Comparison of ENCODE assay signal across 11 mouse cellular contexts in the genomic region with DNA sequence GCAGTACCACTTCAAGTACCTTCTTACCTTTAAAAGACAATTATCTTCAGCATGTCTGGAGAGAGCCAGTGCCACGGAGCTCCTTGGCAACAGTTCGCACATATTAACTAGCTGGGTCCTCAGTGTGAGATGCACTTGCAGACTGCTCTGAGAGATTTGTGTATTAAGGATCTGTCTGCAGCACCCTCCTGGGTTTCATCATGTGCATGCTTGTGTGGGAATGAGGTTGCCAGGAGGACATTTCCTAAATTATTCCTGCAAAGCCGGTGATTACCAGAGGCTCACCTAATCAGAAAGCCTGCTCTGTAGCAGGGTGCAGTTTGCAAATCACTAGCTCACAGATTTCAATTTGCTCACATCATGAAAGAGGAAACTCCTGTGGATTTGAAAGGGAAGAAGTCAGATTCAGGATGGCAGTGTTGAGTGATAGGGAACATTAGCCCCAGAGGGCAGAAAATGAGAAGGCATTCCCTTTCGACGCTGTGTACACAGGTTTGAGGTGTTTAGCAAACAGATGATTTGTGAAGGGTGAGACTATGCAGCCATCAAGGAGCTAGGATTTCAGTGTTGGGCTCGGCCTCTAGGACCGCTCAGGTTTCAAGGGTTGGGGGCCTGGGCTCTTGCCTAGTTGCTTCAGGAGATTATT.
DNase-seq lines count a peak whose midpoint lies in the region; ATAC-seq and TF ChIP-seq lines count a peak whose summit lies in the region.
"Had no signal": no experiment of that assay in that cellular context is flagged by ENCODE, and none has a peak within 500 bp of the region (broad histone marks: within the 10 kb centered on the region; RNA-seq: fewer than 3 reads in every experiment).

No protein-coding gene starts in this region.

- H3K27me3 ChIP-seq in forebrain, postnatal 0 days (ENCODE audit: insufficient read depth, low read length): no peaks in the 10 kb centered on the region
- H3K27me3 ChIP-seq in forebrain, embryonic 16.5 days (replicated peaks; ENCODE audit: control insufficient read depth, insufficient read depth, low read length): no peaks in the 10 kb centered on the region
- H3K27me3 ChIP-seq in midbrain, embryonic 13.5 days: no peaks in the 10 kb centered on the region
- H3K27me3 ChIP-seq in midbrain, embryonic 10.5 days (ENCODE audit: low read depth, poor library complexity, severe bottlenecking): 0 out of 2 replicates have a peak, but pooled peaks cover 8% of the 10 kb centered on the region
- H3K27me3 ChIP-seq in hindbrain, embryonic 14.5 days (ENCODE audit: control insufficient read depth, insufficient read depth, low read length): no peaks in the 10 kb centered on the region
- H3K27me3 ChIP-seq in neural tube, embryonic 15.5 days (replicated peaks): no peaks in the 10 kb centered on the region

- H3K9me3 ChIP-seq in forebrain, postnatal 0 days (ENCODE audit: low read length): no peaks in the 10 kb centered on the region
- H3K9me3 ChIP-seq in forebrain, embryonic 16.5 days (ENCODE audit: control insufficient read depth, low read length): no peaks in the 10 kb centered on the region
- H3K9me3 ChIP-seq in midbrain, embryonic 13.5 days: no peaks in the 10 kb centered on the region
- H3K9me3 ChIP-seq in midbrain, embryonic 10.5 days (replicated peaks): no peaks in the 10 kb centered on the region
- H3K9me3 ChIP-seq in hindbrain, embryonic 14.5 days (ENCODE audit: control insufficient read depth, low read length): no peaks in the 10 kb centered on the region
- H3K9me3 ChIP-seq in neural tube, embryonic 15.5 days (replicated peaks): no peaks in the 10 kb centered on the region

- no peak overlapping the region for H3K27ac ChIP-seq in forebrain, postnatal 0 days (ENCODE audit: low read depth, low read length)
- H3K27ac ChIP-seq in forebrain, embryonic 16.5 days (ENCODE audit: low read length): no peak overlapping the region; the same call in 1 of the 2 replicates
- H3K27ac ChIP-seq in midbrain, embryonic 13.5 days: peak overlapping the region; percentile 35
- no peak overlapping the region for H3K27ac ChIP-seq in midbrain, embryonic 10.5 days (replicated peaks)
- H3K27ac ChIP-seq in hindbrain, embryonic 14.5 days: peak overlapping the region; percentile 44
- H3K27ac ChIP-seq in neural tube, embryonic 15.5 days (replicated peaks): peak overlapping the region; percentile 70
- H3K27ac ChIP-seq: liver, embryonic 14.5 days had no signal

- H3K9ac ChIP-seq in forebrain, postnatal 0 days: no peak overlapping the region
- no peak overlapping the region for H3K9ac ChIP-seq in forebrain, embryonic 16.5 days (replicated peaks; ENCODE audit: low read depth, low read length)
- H3K9ac ChIP-seq in midbrain, embryonic 13.5 days (replicated peaks): no peak overlapping the region
- no peak overlapping the region for H3K9ac ChIP-seq in hindbrain, embryonic 14.5 days
- H3K9ac ChIP-seq in neural tube, embryonic 15.5 days (replicated peaks): no peak overlapping the region
- H3K9ac ChIP-seq: liver, embryonic 14.5 days had no signal

- TF ChIP-seq CTCF in forebrain, postnatal 0 days (IDR thresholded peaks at IDR 0.05; ENCODE audit: low read depth): no peak

- H3K4me3 ChIP-seq in forebrain, postnatal 0 days (ENCODE audit: low read depth, low read length): no peak overlapping the region
- H3K4me3 ChIP-seq in forebrain, embryonic 16.5 days (replicated peaks; ENCODE audit: low read length): no peak overlapping the region
- no peak overlapping the region for H3K4me3 ChIP-seq in midbrain, embryonic 13.5 days (replicated peaks)
- no peak overlapping the region for H3K4me3 ChIP-seq in midbrain, embryonic 10.5 days
- no peak overlapping the region for H3K4me3 ChIP-seq in hindbrain, embryonic 14.5 days (replicated peaks; ENCODE audit: low read length)
- H3K4me3 ChIP-seq in neural tube, embryonic 15.5 days (replicated peaks): no peak overlapping the region

- no peaks in the 10 kb centered on the region for H3K36me3 ChIP-seq in forebrain, postnatal 0 days (ENCODE audit: insufficient read depth)
- H3K36me3 ChIP-seq in forebrain, embryonic 16.5 days (ENCODE audit: control insufficient read depth, insufficient read depth): no peaks in the 10 kb centered on the region
- no peaks in the 10 kb centered on the region for H3K36me3 ChIP-seq in midbrain, embryonic 13.5 days
- H3K36me3 ChIP-seq in midbrain, embryonic 10.5 days: no peaks in the 10 kb centered on the region
- no peaks in the 10 kb centered on the region for H3K36me3 ChIP-seq in hindbrain, embryonic 14.5 days (replicated peaks; ENCODE audit: control insufficient read depth, insufficient read depth)
- no peaks in the 10 kb centered on the region for H3K36me3 ChIP-seq in neural tube, embryonic 15.5 days

- ATAC-seq in forebrain, postnatal 0 days: peak; percentile 70
- ATAC-seq in forebrain, embryonic 16.5 days: no peak; the same call in 1 of the 2 replicates
- ATAC-seq in midbrain, embryonic 13.5 days: peak; percentile 76
- peak; percentile 73; the same call in 1 of the 2 replicates for ATAC-seq in hindbrain, embryonic 14.5 days (ENCODE audit: low FRiP score)
- ATAC-seq in neural tube, embryonic 15.5 days (ENCODE audit: low FRiP score): peak; percentile 82

- DNase-seq in forebrain, postnatal 0 days: no peak
- no peak for DNase-seq in midbrain, embryonic 10.5 days (ENCODE audit: low spot score)
- no peak for DNase-seq in hindbrain, embryonic 14.5 days (ENCODE audit: low spot score)
- no peak for DNase-seq in cerebellum, adult 8-10 months
- DNase-seq in thymus, postnatal 25 days: no peak
- DNase-seq: cerebellum, adult 9-10 months; lung, postnatal 4 days had no signal

- H3K4me1 ChIP-seq in forebrain, postnatal 0 days (ENCODE audit: insufficient read depth): no peaks in the 10 kb centered on the region
- no peaks in the 10 kb centered on the region; the same call in 1 of the 2 replicates for H3K4me1 ChIP-seq in forebrain, embryonic 16.5 days (replicated peaks; ENCODE audit: control insufficient read depth, insufficient read depth, low read length)
- peaks cover 19% of the 10 kb centered on the region for H3K4me1 ChIP-seq in midbrain, embryonic 13.5 days (replicated peaks)
- H3K4me1 ChIP-seq in midbrain, embryonic 10.5 days: peaks cover 38% of the 10 kb centered on the region
- peaks cover 22% of the 10 kb centered on the region for H3K4me1 ChIP-seq in hindbrain, embryonic 14.5 days (replicated peaks; ENCODE audit: control insufficient read depth, insufficient read depth, low read length)
- peaks cover 17% of the 10 kb centered on the region for H3K4me1 ChIP-seq in neural tube, embryonic 15.5 days

- WGBS in forebrain, postnatal 0 days: 42% methylated on average over 7 of the region's 7 CpGs
- 47% methylated on average over 7 of the region's 7 CpGs for WGBS in forebrain, embryonic 16.5 days
- WGBS in midbrain, embryonic 13.5 days: 39% methylated on average over 7 of the region's 7 CpGs
- WGBS in midbrain, embryonic 10.5 days: 53% methylated on average over 7 of the region's 7 CpGs
- 33% methylated on average over 7 of the region's 7 CpGs for WGBS in hindbrain, embryonic 14.5 days
- 39% methylated on average over 7 of the region's 7 CpGs for WGBS in neural tube, embryonic 15.5 days

- no peak overlapping the region for H3K4me2 ChIP-seq in forebrain, postnatal 0 days (ENCODE audit: low read depth)
- no peak overlapping the region for H3K4me2 ChIP-seq in forebrain, embryonic 16.5 days (ENCODE audit: low read length)
- H3K4me2 ChIP-seq in midbrain, embryonic 13.5 days (replicated peaks): no peak overlapping the region
- H3K4me2 ChIP-seq in hindbrain, embryonic 14.5 days (replicated peaks): no peak overlapping the region
- no peak overlapping the region for H3K4me2 ChIP-seq in neural tube, embryonic 15.5 days

Comparison
In these comparisons a context has a peak if more than half of its experiments do, and no peak if none do; other contexts are left out.
1. H3K27ac ChIP-seq: peak in midbrain, embryonic 13.5 days (single experiment), hindbrain, embryonic 14.5 days (single experiment) and neural tube, embryonic 15.5 days (single experiment); none in forebrain, postnatal 0 days (single experiment), forebrain, embryonic 16.5 days (single experiment) and midbrain, embryonic 10.5 days (single experiment).